ENCODE assay signal across 8 mouse cellular contexts in the genomic region with DNA sequence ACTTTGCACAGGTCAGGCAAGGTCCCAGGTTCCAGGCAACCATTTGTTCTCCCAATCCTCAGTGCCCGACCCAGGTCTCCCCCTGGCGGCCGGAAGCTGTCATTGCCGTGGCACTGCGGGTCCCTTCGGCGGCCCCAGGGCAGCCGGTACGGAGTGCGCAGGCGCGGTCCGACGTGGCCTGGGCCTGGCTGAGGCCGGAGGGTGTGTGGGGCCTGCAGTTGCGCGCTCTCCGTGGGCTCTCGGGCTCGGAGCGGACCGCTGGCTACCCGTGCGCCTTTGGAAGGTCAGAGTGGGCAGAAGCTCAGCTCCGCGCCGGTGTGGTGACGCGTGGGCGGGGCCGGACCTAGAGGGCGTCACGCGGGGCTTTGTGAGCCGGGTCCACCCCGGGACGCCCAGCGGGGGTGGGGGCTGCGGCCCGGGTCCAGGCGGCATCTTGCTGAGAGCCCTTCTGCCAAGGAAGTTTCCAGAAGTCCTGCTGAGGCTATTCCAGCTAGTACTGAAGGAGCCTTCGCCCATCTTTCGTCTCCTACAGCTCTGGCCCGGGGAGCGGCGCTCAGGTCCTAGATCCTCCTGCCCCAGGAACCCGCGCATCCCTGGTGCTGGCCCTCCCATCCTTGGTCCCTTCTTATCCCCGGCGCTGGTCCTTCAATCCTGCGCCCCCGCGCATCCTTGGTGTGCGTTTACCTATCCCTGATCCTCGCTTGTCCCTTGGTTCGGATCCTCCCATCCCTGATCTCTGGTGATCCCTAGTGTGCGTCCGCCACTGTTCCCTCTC. TPM values are rescaled to one million over a fixed set of nuclear protein-coding genes. Genes with fewer than 3 reads are reported as not detected.
DNase-seq lines count a peak whose midpoint lies in the region; ATAC-seq lines count a peak whose summit lies in the region.

Spg20 (plus strand) TSS at position 174 of the 775 bp plus-strand sequence.

- peak; percentile 95 for DNase-seq in adipocyte (ENCODE audit: low spot score)
- DNase-seq in embryo, embryonic 10 days (ENCODE audit: low spot score) = peak; percentile 93
- peak; percentile 98 for DNase-seq in gastrocnemius, postnatal 14 days
- peak; percentile 85 to 94 for DNase-seq in left cerebral cortex, postnatal 10 days (ENCODE audit: extremely low spot score in 1 of 2, low spot score in 2 of 2)
- peak; percentile 93 for DNase-seq in right cerebral cortex, postnatal 25 days
- peak; percentile 93 to 97 for DNase-seq in urinary bladder, postnatal 4 days (ENCODE audit: low spot score in 2 of 2)

- intact Hi-C loops in gastrocnemius, postnatal 14 days (cut with DNase I; ENCODE audit: low total_unique reads) = loop anchor here (2.0 kb wide), 1 partner anchor 27 kb away; no protein-coding TSS in a partner anchor
- intact Hi-C loops in left cerebral cortex, postnatal 10 days (cut with DNase I) = no loop called here

- peak; percentile 86 for ATAC-seq in inflammation-experienced regulatory T-cells, adult 6 months
- peak; percentile 91 for ATAC-seq in megakaryocyte-erythroid progenitor cell, adult 5-6 weeks (replicated peaks; ENCODE audit: low FRiP score, low TSS enrichment, poor library complexity, severe bottlenecking)

RNA-seq across cellular contexts. Expression of gene Spg20, which starts in this region (rescaled TPM):
- 10 to 100 TPM; 28.4 to 30.5 TPM for total RNA-seq in gastrocnemius, postnatal 14 days (2021)
- polyA plus RNA-seq in inflammation-experienced regulatory T-cells, adult 6 months (2017; shearing (Covaris generic)) = 10 to 100 TPM; 19.9 to 22.3 (median 20.6) TPM
- total RNA-seq in left cerebral cortex, postnatal 10 days (2021) = 10 to 100 TPM; 13.6 to 20.2 TPM
- 12.3 and 16.4 TPM in 2 replicates for total RNA-seq in megakaryocyte-erythroid progenitor cell, adult 5-6 weeks (2014; fragmentation: Nextera tagmentation)
- total RNA-seq in megakaryocyte-erythroid progenitor cell, adult 5-6 weeks (2017) = 32.3 and 33.2 TPM in 2 replicates

Comparison
In these comparisons a context has a peak if more than half of its experiments do, and no peak if none do; other contexts are left out.
1. Peak in every context shown above with its lines: DNase-seq and ATAC-seq.